Comparison of ENCODE assay signal across 9 mouse cellular contexts in the genomic region with DNA sequence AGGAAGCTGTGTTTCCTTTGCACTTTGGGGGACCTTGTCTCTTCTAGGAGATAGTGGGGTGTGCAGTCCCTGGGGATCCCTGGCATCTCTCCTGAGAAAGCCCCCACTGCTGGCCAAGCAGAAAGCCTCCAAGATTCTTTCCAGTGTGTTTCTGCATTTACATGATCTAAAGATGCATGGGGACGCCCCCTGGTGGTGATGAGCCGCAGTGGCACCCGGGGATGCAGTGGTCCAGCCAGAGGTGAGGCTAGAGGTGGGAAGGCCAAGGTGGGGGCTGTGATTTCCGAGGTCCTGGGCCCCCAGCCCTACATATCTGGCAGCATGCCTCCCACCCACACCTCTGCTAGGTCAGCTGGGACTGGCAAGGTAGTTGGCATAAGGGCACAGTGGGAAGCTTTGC. TPM values are rescaled to one million over a fixed set of nuclear protein-coding genes. Genes with fewer than 3 reads are reported as not detected.
DNase-seq lines count a peak whose midpoint lies in the region; ATAC-seq and TF ChIP-seq lines count a peak whose summit lies in the region.
"Had no signal": no experiment of that assay in that cellular context is flagged by ENCODE, and none has a peak within 500 bp of the region (broad histone marks: within the 10 kb centered on the region; RNA-seq: fewer than 3 reads in every experiment).

No protein-coding gene starts in this region.

- H3K27ac ChIP-seq in hindbrain, embryonic 11.5 days (ENCODE audit: low read depth, low read length), result no peak overlapping the region
- H3K27ac ChIP-seq in hindbrain, embryonic 12.5 days, result no peak overlapping the region
- no peak overlapping the region for H3K27ac ChIP-seq in olfactory bulb, adult 2 months (ENCODE audit: insufficient read depth, low read depth, low read length)
- no peak overlapping the region for H3K27ac ChIP-seq in thymus, adult 2 months (ENCODE audit: control insufficient read depth, insufficient read depth, low read length)
- H3K27ac ChIP-seq: embryonic facial prominence, embryonic 12.5 days had no signal

- H3K36me3 ChIP-seq in hindbrain, embryonic 11.5 days (ENCODE audit: control insufficient read depth, insufficient read depth, low read length), result no peaks in the 10 kb centered on the region
- H3K36me3 ChIP-seq in hindbrain, embryonic 12.5 days, result peaks cover 26% of the 10 kb centered on the region
- no peaks in the 10 kb centered on the region for H3K36me3 ChIP-seq in thymus, adult 2 months (ENCODE audit: control insufficient read depth, insufficient read depth, low read length)

- no peak for TF ChIP-seq POLR2A in olfactory bulb, adult 2 months (IDR thresholded peaks at IDR 0.05; ENCODE audit: insufficient read depth, low read depth, low read length)
- no peak for TF ChIP-seq POLR2A in thymus, adult 2 months (IDR thresholded peaks at IDR 0.05; ENCODE audit: control insufficient read depth, extremely low read depth, insufficient read depth, low read length, poor library complexity)

- no peak for ATAC-seq in hindbrain, embryonic 11.5 days (ENCODE audit: low FRiP score)
- ATAC-seq in hindbrain, embryonic 12.5 days (ENCODE audit: low FRiP score), result no peak

- 2% methylated on average over 4 of the region's 4 CpGs for WGBS in hindbrain, embryonic 11.5 days
- WGBS in hindbrain, embryonic 12.5 days, result 4% methylated on average over 4 of the region's 4 CpGs
- under 1% methylated on average over 4 of the region's 4 CpGs for WGBS in olfactory bulb, adult 2 months
- 0% methylated on average over 4 of the region's 4 CpGs for WGBS in thymus, adult 2 months

- no peak overlapping the region for H3K4me3 ChIP-seq in hindbrain, embryonic 11.5 days (ENCODE audit: low read depth, low read length)
- H3K4me3 ChIP-seq in hindbrain, embryonic 12.5 days, result no peak overlapping the region
- H3K4me3 ChIP-seq in olfactory bulb, adult 2 months (ENCODE audit: insufficient read depth, low read depth, low read length), result no peak overlapping the region
- no peak overlapping the region for H3K4me3 ChIP-seq in thymus, adult 2 months (ENCODE audit: control insufficient read depth, insufficient read depth, low read length)
- H3K4me3 ChIP-seq: embryonic facial prominence, embryonic 12.5 days had no signal

- no peaks in the 10 kb centered on the region for H3K4me1 ChIP-seq in hindbrain, embryonic 11.5 days (replicated peaks; ENCODE audit: control insufficient read depth, insufficient read depth, low read length)
- H3K4me1 ChIP-seq in hindbrain, embryonic 12.5 days, result peaks cover 5% of the 10 kb centered on the region
- H3K4me1 ChIP-seq in olfactory bulb, adult 2 months (ENCODE audit: control insufficient read depth, insufficient read depth, low read length), result peaks cover 15% of the 10 kb centered on the region
- peaks cover 5% of the 10 kb centered on the region for H3K4me1 ChIP-seq in thymus, adult 2 months (replicated peaks; ENCODE audit: control insufficient read depth, insufficient read depth, low read length)

- no peak overlapping the region for H3K4me2 ChIP-seq in hindbrain, embryonic 11.5 days (replicated peaks; ENCODE audit: low read depth, low read length)
- H3K4me2 ChIP-seq in hindbrain, embryonic 12.5 days (replicated peaks), result no peak overlapping the region
- H3K4me2 ChIP-seq: embryonic facial prominence, embryonic 12.5 days had no signal

- intact Hi-C loops in left cerebral cortex, postnatal 4 days (cut with DNase I), result loop anchor here (5.0 kb wide), 2 partner anchors 48 to 103 kb away; partner anchors contain the start of gene Ncs1

- H3K27me3 ChIP-seq in hindbrain, embryonic 11.5 days (ENCODE audit: control insufficient read depth, insufficient read depth, low read length), result no peaks in the 10 kb centered on the region
- H3K27me3 ChIP-seq in hindbrain, embryonic 12.5 days, result no peaks in the 10 kb centered on the region
- H3K27me3 ChIP-seq in thymus, adult 2 months (ENCODE audit: control insufficient read depth, insufficient read depth, low read length), result no peaks in the 10 kb centered on the region
- H3K27me3 ChIP-seq: embryonic facial prominence, embryonic 12.5 days had no signal

- no peak overlapping the region for H3K9ac ChIP-seq in hindbrain, embryonic 11.5 days (ENCODE audit: low read depth, low read length)
- H3K9ac ChIP-seq in hindbrain, embryonic 12.5 days, result no peak overlapping the region
- H3K9ac ChIP-seq: embryonic facial prominence, embryonic 12.5 days had no signal

- TF ChIP-seq CTCF in olfactory bulb, adult 2 months (IDR thresholded peaks at IDR 0.05; ENCODE audit: insufficient read depth, low read depth, low read length), result peak; percentile 79
- TF ChIP-seq CTCF in thymus, adult 2 months (IDR thresholded peaks at IDR 0.05; ENCODE audit: borderline replicate concordance, control insufficient read depth, extremely low read depth, insufficient read depth, low read length, poor library complexity), result peak; percentile 95

- DNase-seq in hindbrain, embryonic 11.5 days (ENCODE audit: low spot score), result peak; percentile 82
- DNase-seq in adrenal gland, adult 8-10 months, result peak; percentile 45
- peak; percentile 29 for DNase-seq in embryo, embryonic 11.5 days (ENCODE audit: low read depth, low spot score)
- peak; percentile 88 for DNase-seq in heart, postnatal 4 days
- DNase-seq in left cerebral cortex, postnatal 4 days, result peak; percentile 84
- peak; percentile 79 for DNase-seq in thymus, adult 2 months

- no peaks in the 10 kb centered on the region for H3K9me3 ChIP-seq in hindbrain, embryonic 11.5 days (ENCODE audit: control insufficient read depth, low read length)
- no peaks in the 10 kb centered on the region for H3K9me3 ChIP-seq in hindbrain, embryonic 12.5 days (replicated peaks)
- H3K9me3 ChIP-seq: embryonic facial prominence, embryonic 12.5 days had no signal

RNA-seq across cellular contexts. Expression of gene Hmcn2, which starts 19.2 kb away (rescaled TPM):
- 0.08 TPM in 1 of 2 replicates, not detected in the other for polyA plus RNA-seq in hindbrain, embryonic 11.5 days (2014; fragmentation: Nextera tagmentation; extraction: Ambion mirVana)
- 0.30 and 0.33 TPM in 2 replicates for polyA plus RNA-seq in hindbrain, embryonic 12.5 days (2016; fragmentation: Nextera tagmentation; extraction: Ambion mirVana)
- total RNA-seq in adrenal gland, adult 8-10 months (2022), result 1 to 10 TPM in 3 of 4 experiments, under 1 TPM in 1; 0.84 to 2.5 (median 1.4) TPM
- 1 to 10 TPM; 1.7 to 2.9 TPM for total RNA-seq in heart, postnatal 4 days (2021)
- under 1 TPM; 0.42 to 0.72 TPM for total RNA-seq in left cerebral cortex, postnatal 4 days (2021)
- polyA plus RNA-seq in olfactory bulb, adult 2 months (2012; ENCODE audit: insufficient read depth, insufficient read length, low replicate concordance, missing spikeins), result not detected in 2 replicates
- 4.8 and 5.6 TPM in 2 replicates for polyA plus RNA-seq in thymus, adult 2 months (2012; rRNA removed)

RNA-seq across cellular contexts. Expression of gene Ncs1, which starts 49.4 kb away (rescaled TPM):
- 70.5 and 76.5 TPM in 2 replicates for polyA plus RNA-seq in hindbrain, embryonic 11.5 days (2014; fragmentation: Nextera tagmentation; extraction: Ambion mirVana)
- polyA plus RNA-seq in hindbrain, embryonic 12.5 days (2016; fragmentation: Nextera tagmentation; extraction: Ambion mirVana), result 99.8 and 107 TPM in 2 replicates
- 10 to 100 TPM in 2 of 4 experiments, 1 to 10 TPM in 2; 4.4 to 11.0 (median 7.7) TPM for total RNA-seq in adrenal gland, adult 8-10 months (2022)
- 10 to 100 TPM; 23.8 to 34.2 TPM for total RNA-seq in heart, postnatal 4 days (2021)
- 100 to 1,000 TPM; 161 to 162 TPM for total RNA-seq in left cerebral cortex, postnatal 4 days (2021)
- not detected in 2 replicates for polyA plus RNA-seq in olfactory bulb, adult 2 months (2012; ENCODE audit: insufficient read depth, insufficient read length, low replicate concordance, missing spikeins)
- 2.4 and 2.5 TPM in 2 replicates for polyA plus RNA-seq in thymus, adult 2 months (2012; rRNA removed)

Comparison
In these comparisons a context has a peak if more than half of its experiments do, and no peak if none do; other contexts are left out.
1. DNase-seq: peak in every context shown above with its lines; median percentile 88 in heart, postnatal 4 days; 84 in left cerebral cortex, postnatal 4 days; 82 in hindbrain, embryonic 11.5 days; 79 in thymus, adult 2 months; 45 in adrenal gland, adult 8-10 months; 29 in embryo, embryonic 11.5 days.